Mouse (Mus musculus): ENCODE data around the gene Rogdi.

The Rogdi gene

GRCm38 (mm10) chr16:5013054-5013838 lies at the start of gene Rogdi:
Gene Rogdi (minus strand): TSS chr16:5013553.
- peak; percentile 100 for DNase-seq

GRCm38 (mm10) chr16:5058114-5058513 lies 44.8 kb upstream of the Rogdi start:
- DNase-seq: no peak

GRCm38 (mm10) chr16:5050251-5051110 lies 37.1 kb upstream of the Rogdi start:
- peak; percentile 81 for DNase-seq

GRCm38 (mm10) chr16:5049774-5050234 lies 36.5 kb upstream of the Rogdi start, which contains the start of the genes Glyr1 and Ubn1:
Gene Glyr1 (minus strand): TSS chr16:5049863.
Gene Ubn1 (plus strand): TSS chr16:5050057.
- DNase-seq: peak; percentile 99

- no peak for DNase-seq
These were observed 35.9 kb upstream of the Rogdi start for GRCm38 (mm10) chr16:5049182-5049773.

- no peak for DNase-seq
These were observed 32.0 kb upstream of the Rogdi start for GRCm38 (mm10) chr16:5045322-5045721.

- DNase-seq: peak; percentile 20
These were observed 23.4 kb upstream of the Rogdi start for GRCm38 (mm10) chr16:5036649-5037234.

- DNase-seq: no peak
These were observed 22.2 kb upstream of the Rogdi start for GRCm38 (mm10) chr16:5035591-5035990.

GRCm38 (mm10) chr16:5029847-5030246 lies 16.5 kb upstream of the Rogdi start:
- DNase-seq: no peak

- DNase-seq: no peak
These were observed 10.7 kb upstream of the Rogdi start for GRCm38 (mm10) chr16:5024021-5024420.

GRCm38 (mm10) chr16:5014578-5014977 lies 1.2 kb upstream of the Rogdi start:
- no peak for DNase-seq

GRCm38 (mm10) chr16:5012036-5013005 lies 1.0 kb downstream of the Rogdi start:
- peak; percentile 70 for DNase-seq

- DNase-seq: no peak
These were observed 2.1 kb downstream of the Rogdi start for GRCm38 (mm10) chr16:5011285-5011684.

GRCm38 (mm10) chr16:5010371-5010935 lies 2.9 kb downstream of the Rogdi start:
- no peak for DNase-seq

- DNase-seq: peak; percentile 69
These were observed 5.3 kb downstream of the Rogdi start for GRCm38 (mm10) chr16:5008076-5008475.

GRCm38 (mm10) chr16:5007492-5007891 lies 5.9 kb downstream of the Rogdi start:
- DNase-seq: peak; percentile 23

- DNase-seq: peak; percentile 87
These were observed 6.3 kb downstream of the Rogdi start, which contains the start of gene Smim22 for GRCm38 (mm10) chr16:5007067-5007466. Gene Smim22 (plus strand): TSS chr16:5007288.

- DNase-seq: peak; percentile 57
These were observed 12.7 kb downstream of the Rogdi start for GRCm38 (mm10) chr16:5000611-5001010.

GRCm38 (mm10) chr16:4998984-4999383 lies 14.4 kb downstream of the Rogdi start:
- no peak for DNase-seq

- DNase-seq: no peak
These were observed 15.8 kb downstream of the Rogdi start, which contains the start of gene Sept12 for GRCm38 (mm10) chr16:4997553-4997952. Gene Sept12 (minus strand): TSS chr16:4997852.

- no peak for DNase-seq
These were observed 20.1 kb downstream of the Rogdi start for GRCm38 (mm10) chr16:4993276-4993675.

Data from kidney, adult 11 months (tissue).